Mouse (Mus musculus) T-helper 17 cell (primary cell): ENCODE measurements at regions not wholly inside any gene's neighbourhood (a gene's known extent, or its start where the extent isn't known, plus 50 kb on each side); places are given as distances from the start of the nearest gene placed in this dataset.

Source experiments
- in situ Hi-C, 2 experiments: fragments of 300-600 bp; cut with MboI, MseI; formaldehyde crosslinking; loops; 1 replicate in 1 of 2; 2 replicates in 1 of 2; pipeline ENCODE4 v1.15.1; 2025; ENCODE audit warnings: high pct_unique_total_duplicates in 2 of 2

- in situ Hi-C loops = no loop called here
Measured at GRCm38 (mm10) chr2:129883417-129883816, 83.1 kb downstream of the Stk35 start.

GRCm38 (mm10) chr2:129884316-129884715 lies 84.0 kb downstream of the Stk35 start:
- in situ Hi-C loops = no loop called here

- in situ Hi-C loops = no loop called here
Measured at GRCm38 (mm10) chr2:129885536-129885935, 85.2 kb downstream of the Stk35 start.

GRCm38 (mm10) chr2:129893231-129893630 lies 92.9 kb downstream of the Stk35 start:
- in situ Hi-C loops = no loop called here

GRCm38 (mm10) chr2:129893832-129894231 lies 93.5 kb downstream of the Stk35 start:
- in situ Hi-C loops = no loop called here

- in situ Hi-C loops = no loop called here
Measured at GRCm38 (mm10) chr2:129894906-129895305, 94.6 kb downstream of the Stk35 start.

GRCm38 (mm10) chr2:129895369-129895768 lies 95.1 kb downstream of the Stk35 start:
- in situ Hi-C loops = no loop called here

GRCm38 (mm10) chr2:129896696-129897095 lies 96.4 kb downstream of the Stk35 start:
- in situ Hi-C loops = no loop called here

GRCm38 (mm10) chr2:129903383-129904135 lies 103.2 kb downstream of the Stk35 start:
- in situ Hi-C loops = loop anchor here in 1 of 2 experiments (25.0 kb wide), 1 partner anchor 334 kb away; no protein-coding TSS in a partner anchor

- in situ Hi-C loops = loop anchor here in 1 of 2 experiments (25.0 kb wide), 1 partner anchor 333 kb away; no protein-coding TSS in a partner anchor
Measured at GRCm38 (mm10) chr2:129904753-129905152, 104.4 kb downstream of the Stk35 start.

- in situ Hi-C loops = loop anchor here in 1 of 2 experiments (25.0 kb wide), 1 partner anchor 328 kb away; no protein-coding TSS in a partner anchor
Measured at GRCm38 (mm10) chr2:129908701-129909425, 103.3 kb upstream of the Tgm3 start.

GRCm38 (mm10) chr2:129911203-129911921 lies 100.8 kb upstream of the Tgm3 start:
- in situ Hi-C loops = loop anchor here in 1 of 2 experiments (25.0 kb wide), 1 partner anchor 326 kb away; no protein-coding TSS in a partner anchor

- in situ Hi-C loops = loop anchor here in 1 of 2 experiments (25.0 kb wide), 1 partner anchor 325 kb away; no protein-coding TSS in a partner anchor
Measured at GRCm38 (mm10) chr2:129912556-129912955, 99.6 kb upstream of the Tgm3 start.

GRCm38 (mm10) chr2:129914261-129914660 lies 97.9 kb upstream of the Tgm3 start:
- in situ Hi-C loops = loop anchor here in 1 of 2 experiments (25.0 kb wide), 1 partner anchor 323 kb away; no protein-coding TSS in a partner anchor

- in situ Hi-C loops = loop anchor here in 1 of 2 experiments (25.0 kb wide), 1 partner anchor 321 kb away; no protein-coding TSS in a partner anchor
Measured at GRCm38 (mm10) chr2:129916411-129916810, 95.7 kb upstream of the Tgm3 start.

- in situ Hi-C loops = loop anchor here in 1 of 2 experiments (25.0 kb wide), 1 partner anchor 319 kb away; no protein-coding TSS in a partner anchor
Measured at GRCm38 (mm10) chr2:129918141-129918790, 93.9 kb upstream of the Tgm3 start.

- in situ Hi-C loops = loop anchor here in 1 of 2 experiments (25.0 kb wide), 1 partner anchor 318 kb away; no protein-coding TSS in a partner anchor
Measured at GRCm38 (mm10) chr2:129919551-129919950, 92.6 kb upstream of the Tgm3 start.

- in situ Hi-C loops = no loop called here
Measured at GRCm38 (mm10) chr2:129927218-129927617, 84.9 kb upstream of the Tgm3 start.

- in situ Hi-C loops = no loop called here
Measured at GRCm38 (mm10) chr2:129933578-129933977, 78.6 kb upstream of the Tgm3 start.

GRCm38 (mm10) chr2:129942824-129943223 lies 69.3 kb upstream of the Tgm3 start:
- in situ Hi-C loops = loop anchor here in 1 of 2 experiments (5.0 kb wide), 1 partner anchor 99 kb away; no protein-coding TSS in a partner anchor
